Mouse (Mus musculus): ENCODE measurements around the gene Spast. TPM values are rescaled to one million over a fixed set of nuclear protein-coding genes. Genes with fewer than 3 reads are reported as not detected.

The Spast gene
- polyA plus RNA-seq, 1 experiment from 2014 or later: 39.7 TPM

Other genes starting within 250 kb of the Spast start
- 71.1 and 77.4 TPM in 2 replicates for gene Memo1, start 43.5 kb upstream of the Spast start, polyA plus RNA-seq (2016; fragmentation: Nextera tagmentation; extraction: Ambion mirVana)
- 252 and 269 TPM in 2 replicates for gene Dpy30, start 15.0 kb upstream of the Spast start, polyA plus RNA-seq (2016; fragmentation: Nextera tagmentation; extraction: Ambion mirVana)
- gene Slc30a6, start 56.6 kb downstream of the Spast start, polyA plus RNA-seq (2016; fragmentation: Nextera tagmentation; extraction: Ambion mirVana): 23.9 and 28.4 TPM in 2 replicates
- 0.14 and 0.18 TPM in 2 replicates for gene Nlrc4, start 120.2 kb downstream of the Spast start, polyA plus RNA-seq (2016; fragmentation: Nextera tagmentation; extraction: Ambion mirVana)
- 52.6 and 54.9 TPM in 2 replicates for gene Yipf4, start 150.5 kb downstream of the Spast start, polyA plus RNA-seq (2016; fragmentation: Nextera tagmentation; extraction: Ambion mirVana)
- gene Birc6, start 189.3 kb downstream of the Spast start, polyA plus RNA-seq (2016; fragmentation: Nextera tagmentation; extraction: Ambion mirVana): 103 and 109 TPM in 2 replicates

Data from forebrain, embryonic 12.5 days (tissue).